Mouse (Mus musculus) MEL (cell line): Measurements from ENCODE around the gene Raly.
"Not testable (repeated sequence)": the region's sequence is repeated elsewhere in the genome, so short reads cannot be mapped to it uniquely, and the experiment has no call there.

ENCODE experiments used
- BHLHE40 ChIP-seq: IDR thresholded peaks from 2 replicates; pipeline ENCODE4 v1.6.1; 2012; ENCODE audit warnings: low read depth, mild to moderate bottlenecking, inconsistent platforms, low read length, improper control_type of control experiment, borderline replicate concordance
- E2F4 ChIP-seq: IDR thresholded peaks from 2 replicates; pipeline ENCODE4 v1.6.1; 2011; ENCODE audit warnings: low read depth, low read length, improper control_type of control experiment, borderline replicate concordance
- ELF1 ChIP-seq: IDR thresholded peaks from 2 replicates; pipeline ENCODE4 v1.6.1; 2014; ENCODE audit warnings: low read depth, mild to moderate bottlenecking, inconsistent platforms, low read length, improper control_type of control experiment, moderate library complexity
- HCFC1 ChIP-seq: IDR thresholded peaks from 2 replicates; pipeline ENCODE4 v1.6.1; 2012; ENCODE audit warnings: low read depth, mild to moderate bottlenecking, inconsistent platforms, low read length, improper control_type of control experiment, moderate library complexity
- MAZ ChIP-seq: IDR thresholded peaks from 2 replicates; pipeline ENCODE4 v1.6.1; 2012; ENCODE audit warnings: low read depth, mild to moderate bottlenecking, inconsistent platforms, low read length, improper control_type of control experiment
- POLR2A ChIP-seq, 2 experiments: IDR thresholded peaks; 2 replicates each; pipeline ENCODE4 v1.6.1; 2011 to 2012; ENCODE audit warnings: low read length in 2 of 2, mild to moderate bottlenecking in 2 of 2, control low read depth in 1 of 2, improper control_type of control experiment in 1 of 2, low read depth in 1 of 2, moderate library complexity in 1 of 2; ENCODE audit not compliant: control insufficient read depth in 1 of 2, insufficient read depth in 1 of 2, poor library complexity in 1 of 2
- POLR2AphosphoS5 ChIP-seq: IDR thresholded peaks from 2 replicates; pipeline ENCODE4 v1.6.1; 2012; ENCODE audit warnings: low read depth, borderline replicate concordance, mild to moderate bottlenecking, inconsistent platforms, low read length, moderate library complexity, mixed read lengths
- ZKSCAN1 ChIP-seq: IDR thresholded peaks from 2 replicates; pipeline ENCODE4 v1.6.1; 2012; ENCODE audit warnings: low read depth, mild to moderate bottlenecking, inconsistent platforms, low read length, improper control_type of control experiment, moderate library complexity

DNA sequence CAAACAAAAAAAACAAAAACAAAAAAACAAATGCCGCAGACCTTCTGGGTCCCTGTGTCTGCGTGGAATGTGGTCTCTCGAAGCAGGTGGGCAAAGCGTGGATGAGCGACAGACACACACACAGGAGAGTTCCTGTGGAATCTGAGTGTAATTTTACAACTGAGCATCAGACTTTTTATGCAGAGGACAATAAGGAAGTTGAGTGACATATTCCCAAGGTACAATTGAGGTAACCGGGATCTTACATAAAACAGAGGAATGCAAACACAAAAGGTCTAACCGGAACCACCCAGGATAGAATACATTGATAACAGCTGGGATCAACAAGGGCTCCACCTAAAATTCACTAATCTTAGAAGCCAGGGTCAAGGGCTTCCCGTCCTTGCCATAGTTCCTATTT is 108.1 kb downstream of the Raly start:
- TF ChIP-seq HCFC1; MAZ; POLR2A (IDR thresholded peaks at IDR 0.05; ENCODE audit: control insufficient read depth in 1 of 2, insufficient read depth in 1 of 2, low read depth in 1 of 2, low read length in 2 of 2, poor library complexity in 1 of 2); ZKSCAN1; POLR2AphosphoS5; E2F4; BHLHE40; ELF1: not testable (repeated sequence)
